Mouse (Mus musculus): ENCODE results near the gene Robo2. TPM values are rescaled to one million over a fixed set of nuclear protein-coding genes. Genes with fewer than 3 reads are reported as not detected.
A peak's percentile ranks its signal among the peaks of the same experiment; 100 is the strongest.

Gene Robo2
- 100 to 1,000 TPM; 138 to 146 TPM for total RNA-seq (2021)
- long read RNA-seq, experiment 1, partial matches to known transcripts: 4 of 8 reads
- long read RNA-seq, experiment 1, other reads (novel, unspliced or antisense): 4 of 8 reads
- long read RNA-seq, experiment 2, partial matches to known transcripts: 2 of 5 reads
- long read RNA-seq, experiment 2, other reads (novel, unspliced or antisense): 3 of 5 reads

DNA sequence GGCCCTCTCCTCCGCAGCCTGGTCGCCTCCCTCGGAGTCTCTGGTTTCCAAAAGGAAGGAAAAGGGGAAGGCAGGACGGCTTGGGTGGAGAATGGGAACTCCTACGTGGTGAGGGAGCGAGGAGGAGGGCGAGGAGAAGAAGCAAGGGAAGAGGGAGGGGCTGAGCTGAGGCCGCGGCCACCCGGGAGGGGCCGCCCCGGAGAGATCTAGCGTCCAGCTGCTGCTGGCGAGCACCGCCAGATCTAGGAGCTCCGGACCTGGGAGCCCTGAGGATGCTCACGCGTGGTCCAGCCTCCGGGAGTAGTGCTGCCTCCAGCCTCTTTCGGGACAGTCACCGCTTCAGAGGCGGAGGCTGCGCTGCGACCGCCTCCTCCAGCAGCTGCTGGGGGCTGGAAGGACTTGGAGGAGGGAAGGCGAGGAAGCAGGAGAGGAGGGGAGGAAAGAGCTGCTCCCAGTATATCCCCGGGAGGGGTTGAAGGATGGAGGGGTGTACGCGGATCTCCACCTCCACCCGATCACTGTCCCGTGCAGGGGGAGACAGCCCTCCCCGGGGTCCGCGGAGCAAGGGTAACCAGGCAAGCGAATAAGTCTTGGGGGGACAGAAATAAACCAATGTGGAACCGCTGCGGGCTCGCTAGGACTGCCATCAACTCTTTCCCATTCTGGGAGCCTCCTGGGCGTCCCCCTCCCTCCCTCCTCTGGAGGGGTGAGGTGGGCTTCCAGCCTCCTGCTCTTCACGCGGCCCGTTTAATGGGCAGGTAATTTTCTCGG, at the start of gene Robo2:
TSS of gene Robo2 (minus strand) at position 345 of the 771 bp plus-strand sequence.
- peak within 1 kb of the TSS; percentile 80 for H3K27ac ChIP-seq
- no peak for TF ChIP-seq CTCF (IDR thresholded peaks at IDR 0.05)
- intact Hi-C loops (cut with DNase I): loop anchor here (2.0 to 10.0 kb wide), 5 partner anchors 179 to 1313 kb away; no protein-coding TSS in a partner anchor
- peak within 1 kb of the TSS; percentile 75 for H3K4me3 ChIP-seq
- peak; percentile 70 to 73 for DNase-seq (ENCODE audit: extremely low spot score in 1 of 2, low spot score in 2 of 2)

DNA sequence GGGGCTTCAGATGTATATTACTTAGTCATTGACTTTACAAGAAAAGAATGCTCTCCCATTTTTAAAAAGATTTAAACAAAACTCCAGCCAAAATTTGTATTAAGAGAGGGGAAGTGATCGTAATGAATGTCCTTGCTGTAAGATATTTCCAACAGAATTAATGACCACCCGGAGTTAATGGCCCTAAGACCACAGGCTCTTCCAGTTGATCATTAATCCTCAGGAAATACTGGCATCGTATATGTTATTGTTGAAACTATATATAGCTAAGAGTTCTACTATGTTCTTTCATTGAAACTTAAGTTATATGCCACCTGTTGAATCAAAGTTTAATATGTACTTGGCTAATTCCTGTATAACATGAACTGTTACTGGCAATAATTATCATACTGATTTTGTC, 46.5 kb upstream of the Robo2 start:
- no peak for DNase-seq (ENCODE audit: extremely low spot score in 1 of 2, low spot score in 2 of 2)
- intact Hi-C loops (cut with DNase I): no loop called here

DNA sequence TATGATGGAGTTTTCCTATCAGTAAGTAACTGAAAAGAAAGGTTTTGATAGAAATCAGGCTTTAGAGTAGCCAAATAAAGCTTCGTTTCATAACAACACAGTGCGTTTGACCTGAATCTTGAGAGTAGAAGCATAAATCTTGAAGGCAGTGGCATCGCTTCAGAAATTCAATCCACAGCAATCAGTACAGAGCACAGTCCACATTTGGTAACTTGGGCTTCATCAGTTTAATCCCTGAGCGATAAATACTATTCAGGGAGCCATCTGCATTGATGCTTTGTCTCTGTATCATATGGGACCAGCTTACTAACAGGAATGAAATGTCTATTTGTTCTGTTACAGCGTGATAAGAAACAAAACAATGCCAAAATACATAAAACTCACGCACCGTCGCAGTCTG, 46.1 kb upstream of the Robo2 start:
- TF ChIP-seq CTCF (IDR thresholded peaks at IDR 0.05): no peak
- Histone ChIP-seq H3K4me3 (no peak overlapping the region), H3K27ac (no peak overlapping the region)
- no peak for DNase-seq (ENCODE audit: extremely low spot score in 1 of 2, low spot score in 2 of 2)
- intact Hi-C loops (cut with DNase I): no loop called here

More for the DNA sequence above, 46.5 kb upstream of the Robo2 start:
- H3K27ac ChIP-seq: no peak overlapping the region
- TF ChIP-seq CTCF (IDR thresholded peaks at IDR 0.05): no peak
- H3K4me3 ChIP-seq: no peak overlapping the region

DNA sequence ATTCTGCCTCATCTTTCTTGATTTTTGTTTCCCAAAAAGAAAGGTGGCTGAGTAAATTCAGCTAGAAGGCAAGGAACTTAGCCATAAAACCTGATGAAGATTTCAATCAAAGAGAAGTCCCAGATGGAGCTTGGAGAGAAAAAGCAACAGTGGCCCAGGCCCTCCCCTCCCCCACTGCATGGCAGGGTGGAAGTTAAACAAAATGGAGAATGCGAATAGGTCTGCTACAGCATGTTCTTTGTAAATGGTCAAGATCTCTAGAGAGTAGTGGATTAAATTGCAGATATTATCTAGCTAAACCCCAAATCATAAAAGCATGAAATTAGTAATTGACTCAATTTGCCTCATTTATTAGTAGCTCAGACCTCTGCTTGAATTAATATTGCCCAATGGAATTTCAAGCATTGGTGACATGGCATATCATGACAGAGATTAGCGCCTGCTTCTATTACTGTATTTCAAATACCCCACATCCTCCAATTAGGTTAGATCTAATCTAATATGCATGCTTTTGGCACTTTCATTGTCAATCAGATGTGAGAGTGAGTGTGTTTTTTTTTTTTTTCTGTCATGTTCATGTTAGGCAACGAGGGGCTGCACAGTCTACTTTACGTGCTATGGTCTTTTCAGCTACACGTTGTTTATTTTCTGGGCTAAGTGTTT, 45.3 kb upstream of the Robo2 start:
- no peak for DNase-seq (ENCODE audit: extremely low spot score in 1 of 2, low spot score in 2 of 2)
- TF ChIP-seq CTCF (IDR thresholded peaks at IDR 0.05): no peak
- intact Hi-C loops (cut with DNase I): no loop called here
- Histone ChIP-seq H3K27ac (no peak overlapping the region), H3K4me3 (no peak overlapping the region)

DNA sequence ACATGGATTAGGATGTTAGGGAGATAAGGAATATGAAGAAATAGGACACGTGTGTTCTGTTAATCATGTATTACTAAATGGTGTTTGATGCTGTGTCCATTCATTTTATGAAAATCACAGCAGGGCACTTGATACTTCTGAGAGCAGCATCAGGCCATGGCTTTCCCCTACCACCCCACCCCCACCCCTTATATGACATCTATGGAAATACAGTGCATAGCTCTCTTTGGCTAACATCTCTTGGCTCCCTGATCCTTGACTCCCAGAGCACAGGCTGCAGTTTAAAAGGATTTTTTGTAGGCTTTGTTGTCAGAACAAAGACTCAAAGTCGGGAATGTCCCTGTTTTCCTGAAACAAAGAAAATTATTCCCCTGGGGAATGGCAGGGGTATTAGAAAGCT, 43.6 kb upstream of the Robo2 start:
- TF ChIP-seq CTCF (IDR thresholded peaks at IDR 0.05): no peak
- no peak for DNase-seq (ENCODE audit: extremely low spot score in 1 of 2, low spot score in 2 of 2)
- no peak overlapping the region for H3K27ac ChIP-seq
- H3K4me3 ChIP-seq: no peak overlapping the region
- intact Hi-C loops (cut with DNase I): no loop called here

DNA sequence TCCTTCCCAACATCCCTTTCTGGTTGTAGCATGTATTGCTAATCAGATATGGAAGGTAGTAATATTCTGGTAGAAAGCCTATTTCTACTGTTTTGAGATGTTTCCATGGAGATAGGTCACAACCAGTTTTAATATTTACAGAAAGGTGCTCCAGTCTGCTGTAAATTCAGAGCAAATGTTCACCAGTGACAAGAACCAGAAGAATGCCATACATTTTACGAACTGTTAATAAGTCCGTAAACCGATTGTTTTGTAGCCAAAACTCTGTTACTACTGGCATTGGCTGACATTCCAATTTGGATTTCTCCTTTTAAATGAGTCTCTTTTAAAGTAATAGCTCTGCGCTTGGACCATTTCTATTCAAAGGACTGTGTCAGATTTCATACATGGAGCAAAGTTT, 36.4 kb upstream of the Robo2 start:
- no peak overlapping the region for H3K27ac ChIP-seq
- intact Hi-C loops (cut with DNase I): no loop called here
- no peak for DNase-seq (ENCODE audit: extremely low spot score in 1 of 2, low spot score in 2 of 2)
- no peak for TF ChIP-seq CTCF (IDR thresholded peaks at IDR 0.05)
- no peak overlapping the region for H3K4me3 ChIP-seq

DNA sequence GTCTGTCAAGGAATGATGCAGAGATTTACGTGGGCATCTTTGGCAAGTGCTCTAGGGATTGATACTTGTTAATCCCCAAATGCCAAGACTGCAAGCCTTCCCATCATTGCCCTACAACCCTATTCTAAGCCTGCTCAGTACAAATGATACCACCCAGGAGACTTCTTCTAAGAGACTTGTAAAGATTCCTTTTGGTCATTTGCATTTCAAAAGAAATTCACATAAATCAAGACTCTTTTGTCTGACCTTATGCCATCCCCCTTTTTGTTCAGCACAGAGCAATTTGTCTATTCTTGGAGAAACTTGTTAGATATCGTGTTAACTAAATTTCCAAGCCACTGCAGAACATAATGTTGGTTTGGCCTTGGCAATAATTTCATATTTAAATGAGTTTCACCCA, 15.4 kb upstream of the Robo2 start:
- intact Hi-C loops (cut with DNase I): no loop called here
- no peak for TF ChIP-seq CTCF (IDR thresholded peaks at IDR 0.05)
- no peak overlapping the region for H3K27ac ChIP-seq
- DNase-seq (ENCODE audit: extremely low spot score in 1 of 2, low spot score in 2 of 2): no peak
- H3K4me3 ChIP-seq: no peak overlapping the region

DNA sequence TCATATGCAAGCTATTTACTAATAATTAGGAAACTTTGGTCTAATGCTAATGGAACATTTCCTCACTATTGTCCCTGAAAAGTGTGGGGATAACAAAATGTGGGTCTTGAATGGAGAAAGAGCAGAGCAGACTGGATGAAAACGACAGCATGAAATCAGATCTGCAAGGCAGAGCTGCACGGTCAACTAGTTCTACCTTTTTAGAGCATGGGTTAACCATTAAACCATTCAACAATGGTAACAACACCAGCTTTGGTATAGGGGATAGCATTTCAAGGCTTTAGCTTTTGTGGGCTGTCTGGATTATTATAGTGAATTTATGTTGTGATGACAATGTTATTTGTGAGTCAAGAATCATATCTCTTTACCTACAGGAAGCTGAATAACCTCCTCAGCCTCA, 8.7 kb upstream of the Robo2 start:
- no peak for DNase-seq (ENCODE audit: extremely low spot score in 1 of 2, low spot score in 2 of 2)
- intact Hi-C loops (cut with DNase I): no loop called here
- Histone ChIP-seq H3K27ac (no peak overlapping the region), H3K4me3 (no peak overlapping the region)
- no peak for TF ChIP-seq CTCF (IDR thresholded peaks at IDR 0.05)

DNA sequence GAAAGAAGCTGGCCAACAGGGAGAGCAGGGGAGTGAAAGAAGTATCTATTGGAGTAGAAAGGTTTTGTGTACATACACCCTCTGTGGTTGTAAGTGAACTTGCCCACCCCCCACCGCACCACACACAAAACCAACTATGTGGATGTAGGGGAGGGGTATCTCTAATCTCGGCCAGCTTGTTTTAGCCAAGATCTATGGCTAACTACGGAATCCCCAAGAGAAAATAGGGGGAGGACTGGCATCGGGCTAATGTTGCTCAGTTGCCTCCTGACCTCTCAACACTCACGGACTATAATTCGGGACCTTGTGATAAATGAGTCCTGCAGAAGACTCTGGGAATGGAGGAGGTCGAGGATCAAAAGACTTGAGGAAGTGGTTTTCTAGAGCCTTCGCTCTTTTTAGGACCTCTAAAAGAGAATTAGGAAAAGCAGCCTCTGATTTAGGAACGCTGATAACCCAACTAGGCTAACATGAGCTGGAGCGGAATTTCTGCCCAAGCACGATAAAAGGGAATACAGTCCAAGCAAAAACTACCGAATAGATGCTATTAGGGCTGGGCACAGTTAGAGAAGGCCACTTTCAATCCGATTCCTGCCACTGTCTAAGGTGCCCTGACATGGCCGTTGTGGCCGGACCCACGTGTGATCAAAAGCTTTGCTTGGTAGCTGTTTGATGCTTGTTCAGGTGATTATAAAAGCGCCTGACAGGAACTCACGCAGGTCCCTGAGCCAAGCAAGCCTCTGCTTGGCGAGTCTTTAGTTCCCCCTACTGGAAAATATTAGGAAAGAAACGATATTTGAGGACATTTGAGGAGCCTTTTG, 1.1 kb upstream of the Robo2 start:
- intact Hi-C loops (cut with DNase I): loop anchor here (1.0 to 10.0 kb wide), 6 partner anchors 180 to 1417 kb away; no protein-coding TSS in a partner anchor

DNA sequence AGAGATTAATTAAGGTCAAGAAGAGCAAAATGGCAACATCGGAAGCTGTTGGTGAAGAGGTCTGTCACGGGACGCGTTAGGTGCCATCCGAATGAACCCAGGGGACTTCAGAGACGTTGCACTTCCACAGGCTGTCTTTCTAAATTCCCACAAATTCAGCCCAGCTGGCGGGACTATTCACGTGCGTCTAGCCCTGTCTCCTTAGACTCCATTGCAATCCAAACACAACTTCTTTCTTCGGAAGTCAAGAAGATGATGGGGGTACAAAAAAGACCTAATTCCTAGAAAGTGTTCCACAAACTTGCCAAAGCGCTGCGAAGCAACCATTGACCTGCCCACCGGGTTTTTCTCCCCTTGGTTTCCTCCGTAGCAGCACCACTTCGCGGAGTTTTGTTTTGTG, 604 bp downstream of the Robo2 start:
- Histone ChIP-seq H3K27ac (peak overlapping the region; percentile 68), H3K4me3 (peak overlapping the region; percentile 75)
- intact Hi-C loops (cut with DNase I): loop anchor here (5.0 to 10.0 kb wide), 4 partner anchors 179 to 1044 kb away; no protein-coding TSS in a partner anchor
- no peak for DNase-seq (ENCODE audit: extremely low spot score in 1 of 2, low spot score in 2 of 2)
- TF ChIP-seq CTCF (IDR thresholded peaks at IDR 0.05): no peak

More for the DNA sequence above, 1.1 kb upstream of the Robo2 start:
- TF ChIP-seq CTCF (IDR thresholded peaks at IDR 0.05): peak; percentile 72
- Histone ChIP-seq H3K27ac (peak overlapping the region; percentile 80), H3K4me3 (peak overlapping the region; percentile 50)
- peak; percentile 55 to 62 for DNase-seq (ENCODE audit: extremely low spot score in 1 of 2, low spot score in 2 of 2)

DNA sequence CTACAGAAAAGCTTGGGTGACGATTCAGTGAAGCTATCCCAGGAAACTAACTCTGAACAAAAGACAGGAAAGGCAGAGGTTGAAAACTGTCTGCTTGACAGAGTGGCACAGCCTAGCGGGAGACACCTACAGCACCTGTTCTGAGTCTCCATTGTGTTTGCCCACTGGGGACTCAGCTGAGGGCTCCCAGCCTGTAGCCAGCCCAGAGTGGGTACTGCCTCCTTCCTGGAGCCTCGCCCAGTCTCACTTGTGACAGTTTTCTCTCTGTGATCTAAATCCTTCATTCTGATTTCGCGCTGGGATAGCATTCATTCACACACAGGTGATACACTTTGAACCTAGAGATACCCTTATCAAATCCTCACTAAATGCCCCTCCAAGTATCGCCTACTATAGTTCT, 1.5 kb downstream of the Robo2 start:
- DNase-seq (ENCODE audit: extremely low spot score in 1 of 2, low spot score in 2 of 2): peak in 1 of 2 experiments; percentile 28
- TF ChIP-seq CTCF (IDR thresholded peaks at IDR 0.05): no peak
- intact Hi-C loops (cut with DNase I): loop anchor here (5.0 to 10.0 kb wide), 4 partner anchors 178 to 1043 kb away; no protein-coding TSS in a partner anchor
- Histone ChIP-seq H3K4me3 (peak overlapping the region; percentile 75), H3K27ac (no peak overlapping the region)

All from left cerebral cortex, adult 2 months (tissue).